Mouse (Mus musculus) midbrain, embryonic 13.5 days (tissue): Measurements from ENCODE around the gene Clec4e. TPM values are rescaled to one million over a fixed set of nuclear protein-coding genes. Genes with fewer than 3 reads are reported as not detected.
"Not testable (repeated sequence)": the region's sequence is repeated elsewhere in the genome, so short reads cannot be mapped to it uniquely, and the experiment has no call there.

Experiments
- ATAC-seq: fragments of 200-750 bp; cut with Nextera tagmentation; 2 replicates; pipeline ENCODE4 v1.8.0; 2017; ENCODE audit warnings: mild to moderate bottlenecking, moderate TSS enrichment, moderate library complexity
- H3K27ac ChIP-seq: fragments of 300-500 bp; sonication (generic); 2 replicates; pipeline ENCODE4 v1.5.1; 2015; ENCODE audit warnings: inconsistent platforms, mild to moderate bottlenecking, moderate library complexity
- H3K27me3 ChIP-seq: fragments of 300-500 bp; sonication (generic); 2 replicates; pipeline ENCODE4 v1.6.1; 2015; ENCODE audit warnings: mild to moderate bottlenecking, inconsistent platforms
- H3K36me3 ChIP-seq: fragments of 300-500 bp; sonication (generic); 2 replicates; pipeline ENCODE4 v1.6.1; 2015; ENCODE audit warnings: mild to moderate bottlenecking, inconsistent platforms
- H3K4me1 ChIP-seq: fragments of 300-500 bp; sonication (generic); replicated peaks from 2 replicates; pipeline ENCODE4 v1.6.1; 2015; ENCODE audit warnings: inconsistent platforms
- H3K4me2 ChIP-seq: fragments of 300-500 bp; sonication (generic); replicated peaks from 2 replicates; pipeline ENCODE4 v1.6.1; 2015; ENCODE audit warnings: moderate library complexity, mild to moderate bottlenecking, inconsistent platforms
- H3K4me3 ChIP-seq: fragments of 300-500 bp; sonication (generic); replicated peaks from 2 replicates; pipeline ENCODE4 v1.5.1; 2015; ENCODE audit warnings: mild to moderate bottlenecking, inconsistent platforms
- H3K9ac ChIP-seq: fragments of 300-500 bp; sonication (generic); replicated peaks from 2 replicates; pipeline ENCODE4 v1.6.1; 2015; ENCODE audit warnings: mild to moderate bottlenecking, inconsistent platforms
- H3K9me3 ChIP-seq: fragments of 300-500 bp; sonication (generic); 2 replicates; pipeline ENCODE4 v1.6.1; 2016; ENCODE audit warnings: mild to moderate bottlenecking, inconsistent platforms
- WGBS: fragments of 180-500 bp; shearing (Covaris S2); methylation state at CpG from one replicate; pipeline ENCODE4 v1.1.7; 2015; 5-methylcytosine and 5-hydroxymethylcytosine counted together
- polyA plus RNA-seq: library from polyadenylated mRNA; unstranded; fragments of >200 nt; fragmentation: Nextera tagmentation; extraction: Ambion mirVana; gene quantifications from 2 replicates; pipeline ENCODE4 v1.2.1, GENCODE M21; 2015

Clec4e gene
- not detected in 2 replicates for polyA plus RNA-seq

DNA sequence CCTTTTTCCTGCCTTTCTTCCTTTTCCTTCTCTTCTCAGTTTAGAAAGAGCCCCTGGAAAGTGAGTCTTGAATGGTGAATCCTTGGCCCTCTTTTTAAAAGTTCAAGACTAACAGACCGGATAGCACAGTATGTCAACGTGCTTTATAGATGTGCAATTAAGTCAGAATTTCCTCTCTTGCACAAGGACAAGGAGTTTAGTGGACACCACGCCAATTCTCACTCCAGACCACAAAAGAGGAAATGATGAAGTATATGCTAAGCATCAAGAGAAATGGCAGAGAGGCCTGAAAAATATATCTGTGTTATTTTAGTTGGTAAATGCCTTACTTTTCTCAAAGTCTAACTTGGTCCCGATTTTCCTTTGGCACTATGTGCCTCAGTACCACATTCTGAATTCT is at the start of gene Clec4e:
TSS of gene Clec4e (minus strand) at position 118 of the 400 bp plus-strand sequence.
- ATAC-seq = no peak
- Histone ChIP-seq H3K4me1 (no peaks in the 10 kb centered on the region), H3K27ac (no peak within 1 kb of the TSS), H3K9me3 (no peaks in the 10 kb centered on the region), H3K9ac (no peak within 1 kb of the TSS), H3K4me2 (no peak within 1 kb of the TSS), H3K36me3 (no peaks in the 10 kb centered on the region), H3K4me3 (no peak within 1 kb of the TSS), H3K27me3 (no peaks in the 10 kb centered on the region)
- 80% methylated on average over 4 of the region's 4 CpGs for WGBS

DNA sequence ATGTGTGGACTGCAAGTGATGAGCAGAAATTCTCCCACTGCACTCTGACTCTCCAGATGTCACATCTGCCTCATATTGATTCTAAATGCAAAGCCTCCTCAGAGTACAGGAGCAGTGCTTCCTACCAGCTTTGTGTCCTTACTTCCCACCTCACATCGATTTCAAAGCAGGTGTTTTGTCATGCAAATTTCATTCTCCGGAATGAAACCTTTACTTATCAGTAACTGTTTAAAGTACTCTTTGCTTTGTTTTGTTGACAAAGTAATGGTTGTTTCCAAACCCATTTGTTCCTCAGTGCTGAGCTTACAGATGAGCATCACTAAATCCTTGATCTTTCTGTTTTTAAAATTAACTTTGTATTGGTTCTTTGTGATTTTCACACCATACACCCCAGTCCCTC is 42.8 kb upstream of the Clec4e start:
- WGBS = 30% methylated on average over 2 of the region's 2 CpGs
- Histone ChIP-seq H3K9ac (no peak overlapping the region), H3K4me3 (no peak overlapping the region), H3K27ac (no peak overlapping the region), H3K4me1 (no peaks in the 10 kb centered on the region), H3K36me3 (no peaks in the 10 kb centered on the region), H3K4me2 (no peak overlapping the region), H3K27me3 (no peaks in the 10 kb centered on the region), H3K9me3 (no peaks in the 10 kb centered on the region)
- ATAC-seq = no peak

DNA sequence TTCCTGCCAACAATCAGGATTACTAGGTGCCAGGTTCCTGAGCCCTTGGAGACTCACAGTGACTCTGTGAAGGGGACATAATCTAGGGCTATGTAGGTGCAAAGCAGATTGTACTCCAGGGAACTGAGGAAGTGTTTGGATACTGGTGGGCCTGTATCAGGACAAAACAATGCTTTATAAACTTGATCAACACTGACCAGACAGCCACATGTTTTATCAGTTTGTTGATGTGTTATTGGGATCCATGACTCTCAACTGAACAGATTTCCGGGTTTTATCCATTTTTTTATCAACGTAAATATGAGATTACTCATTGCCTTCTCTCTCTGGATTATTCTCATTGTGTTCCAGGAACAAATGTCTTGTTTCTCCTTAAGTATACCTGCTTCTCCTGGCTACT is 18.4 kb upstream of the Clec4e start, which contains the start of gene Vmn2r19:
TSS of gene Vmn2r19 (plus strand) at position 301 of the 400 bp plus-strand sequence.
- Histone ChIP-seq H3K9ac (no peak within 1 kb of the TSS), H3K4me2 (no peak within 1 kb of the TSS), H3K36me3 (no peaks in the 10 kb centered on the region), H3K9me3 (no peaks in the 10 kb centered on the region), H3K27me3 (no peaks in the 10 kb centered on the region), H3K27ac (no peak within 1 kb of the TSS), H3K4me3 (no peak within 1 kb of the TSS), H3K4me1 (no peaks in the 10 kb centered on the region)
- 83% methylated on average over 2 of the region's 2 CpGs for WGBS
- ATAC-seq = no peak

DNA sequence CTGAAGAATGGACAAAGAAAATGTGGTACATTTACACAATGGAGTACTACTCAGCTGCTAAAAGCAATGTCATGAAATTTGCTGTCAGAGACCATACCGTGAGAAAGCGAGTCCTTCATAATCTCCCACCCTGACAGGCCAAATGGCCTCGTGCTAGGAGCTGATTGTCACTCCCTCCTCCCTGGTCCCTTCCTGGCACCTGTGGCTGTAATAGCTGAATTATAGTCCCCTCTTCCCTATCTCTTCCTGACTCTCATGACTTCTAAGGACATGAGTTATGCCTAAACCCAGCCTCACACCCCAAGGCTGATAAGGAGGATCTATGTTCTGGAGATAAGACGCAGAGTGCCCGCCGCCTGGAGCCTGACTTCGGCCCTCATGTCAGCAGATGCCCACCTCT is 16.6 kb upstream of the Clec4e start:
- H3K9ac ChIP-seq, H3K9me3 ChIP-seq, H3K4me2 ChIP-seq, H3K27ac ChIP-seq, H3K36me3 ChIP-seq, ATAC-seq, H3K27me3 ChIP-seq, H3K4me3 ChIP-seq, H3K4me1 ChIP-seq: not testable (repeated sequence)
- 90% methylated on average over 7 of the region's 7 CpGs for WGBS

DNA sequence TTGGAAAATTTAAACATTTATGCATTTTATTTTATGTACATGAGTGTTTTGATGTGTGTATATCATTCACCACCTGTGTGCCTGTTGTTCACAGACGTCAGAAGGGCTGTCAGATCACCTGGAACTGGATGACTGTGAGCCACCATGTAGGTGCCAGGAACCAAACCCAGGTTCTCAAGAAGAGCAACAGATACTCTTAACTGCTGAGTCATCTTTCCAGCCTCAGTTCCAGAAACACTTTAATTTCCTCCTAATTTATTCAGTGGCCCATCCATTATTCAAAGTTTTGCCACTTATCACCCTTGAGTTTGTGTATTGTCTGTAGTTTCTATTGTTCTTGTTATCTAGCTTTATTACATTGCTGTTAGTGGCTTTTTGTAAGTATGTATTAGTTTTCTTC is 7.0 kb upstream of the Clec4e start:
- WGBS = 82% methylated on average over 1 of the region's 1 CpGs
- H3K36me3 ChIP-seq = no peaks in the 10 kb centered on the region
- no peak overlapping the region for H3K4me3 ChIP-seq
- H3K27me3 ChIP-seq = no peaks in the 10 kb centered on the region
- H3K4me2 ChIP-seq = no peak overlapping the region
- H3K9me3 ChIP-seq = no peaks in the 10 kb centered on the region
- H3K9ac ChIP-seq = no peak overlapping the region
- H3K27ac ChIP-seq = no peak overlapping the region
- H3K4me1 ChIP-seq = no peaks in the 10 kb centered on the region
- no peak for ATAC-seq

DNA sequence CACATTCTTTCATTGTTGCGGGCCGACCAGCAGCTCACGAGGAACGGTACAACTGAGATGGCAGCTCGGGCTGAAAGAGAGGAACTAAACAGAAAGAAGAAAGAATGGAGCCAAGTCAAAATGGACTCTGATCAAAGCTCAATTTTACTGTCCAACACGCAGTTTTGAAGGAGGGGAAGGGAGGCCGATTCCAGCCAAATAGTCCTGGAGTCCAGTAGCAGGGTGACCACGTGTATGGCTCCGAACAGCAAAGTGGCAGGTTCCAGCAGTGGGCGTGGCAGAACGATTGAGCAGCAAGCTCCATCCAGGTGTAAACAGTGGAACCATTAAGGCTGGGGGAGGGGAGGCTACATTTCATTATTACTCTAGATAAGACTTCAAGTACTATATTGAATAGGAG is 3.8 kb upstream of the Clec4e start:
- not testable (repeated sequence) for H3K27me3 ChIP-seq, ATAC-seq, H3K9ac ChIP-seq, H3K9me3 ChIP-seq, H3K27ac ChIP-seq, H3K4me2 ChIP-seq, H3K4me1 ChIP-seq, H3K4me3 ChIP-seq, H3K36me3 ChIP-seq
- WGBS = 90% methylated on average over 11 of the region's 11 CpGs

DNA sequence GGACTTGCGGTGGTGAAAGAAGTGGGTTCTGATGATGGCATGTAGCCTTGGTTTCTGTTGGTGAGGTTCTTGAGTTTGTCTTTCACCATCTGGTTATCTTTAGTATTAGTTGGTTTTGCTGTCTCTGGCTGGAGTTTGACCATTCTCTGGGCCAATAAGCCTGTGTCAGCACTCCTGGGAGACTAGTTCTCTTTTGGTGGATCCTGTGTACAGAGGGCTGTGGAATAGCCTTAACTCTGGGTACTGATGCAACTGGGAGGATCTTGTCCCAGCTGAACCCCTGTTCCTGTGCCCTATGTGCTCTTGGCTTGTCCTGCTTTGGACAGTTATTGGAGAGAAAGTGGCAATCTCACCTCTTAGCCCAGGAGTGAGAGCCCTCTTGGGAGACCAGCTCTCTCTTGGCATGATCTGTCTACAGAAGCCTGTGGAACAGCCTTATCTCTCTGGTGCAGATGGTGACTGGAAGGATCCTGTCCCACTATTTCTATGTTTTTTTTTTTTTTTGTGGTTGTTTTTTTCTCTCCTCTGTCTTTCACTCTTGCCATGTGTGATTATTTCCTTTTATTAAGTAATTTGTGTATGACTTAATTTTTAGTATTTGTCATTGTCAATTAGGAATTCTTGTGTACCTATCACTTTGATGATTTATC is 3.2 kb upstream of the Clec4e start:
- H3K27ac ChIP-seq = no peak overlapping the region
- ATAC-seq = no peak
- no peaks in the 10 kb centered on the region for H3K4me1 ChIP-seq
- WGBS = 98% methylated on average over 1 of the region's 1 CpGs
- no peaks in the 10 kb centered on the region for H3K36me3 ChIP-seq
- no peaks in the 10 kb centered on the region for H3K27me3 ChIP-seq
- no peak overlapping the region for H3K9ac ChIP-seq
- H3K4me3 ChIP-seq = no peak overlapping the region
- H3K9me3 ChIP-seq = no peaks in the 10 kb centered on the region
- no peak overlapping the region for H3K4me2 ChIP-seq

DNA sequence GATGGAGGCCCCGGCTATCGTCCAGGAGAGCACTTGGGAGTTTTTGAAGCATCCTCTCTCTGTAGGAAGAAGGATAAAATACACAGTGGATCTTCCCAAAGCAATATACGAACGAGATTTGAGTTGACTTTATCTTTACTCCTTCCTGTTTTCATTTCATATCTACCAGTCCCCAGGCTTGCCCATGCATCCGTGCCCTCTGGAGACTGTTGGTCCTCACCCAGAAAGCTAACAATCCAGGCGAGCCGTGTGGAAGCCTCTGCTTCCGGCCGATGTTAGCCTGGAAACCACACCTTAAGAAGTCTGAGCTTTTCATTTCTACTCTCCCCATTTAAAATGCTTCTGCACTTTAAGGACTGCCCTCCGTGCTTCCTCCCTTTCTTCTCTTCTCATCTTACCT is 739 bp downstream of the Clec4e start:
- no peaks in the 10 kb centered on the region for H3K27me3 ChIP-seq
- H3K9me3 ChIP-seq = no peaks in the 10 kb centered on the region
- no peaks in the 10 kb centered on the region for H3K36me3 ChIP-seq
- H3K9ac ChIP-seq = no peak overlapping the region
- no peak overlapping the region for H3K4me3 ChIP-seq
- WGBS = 87% methylated on average over 10 of the region's 10 CpGs
- H3K4me1 ChIP-seq = no peaks in the 10 kb centered on the region
- H3K27ac ChIP-seq = no peak overlapping the region
- ATAC-seq = no peak
- no peak overlapping the region for H3K4me2 ChIP-seq

DNA sequence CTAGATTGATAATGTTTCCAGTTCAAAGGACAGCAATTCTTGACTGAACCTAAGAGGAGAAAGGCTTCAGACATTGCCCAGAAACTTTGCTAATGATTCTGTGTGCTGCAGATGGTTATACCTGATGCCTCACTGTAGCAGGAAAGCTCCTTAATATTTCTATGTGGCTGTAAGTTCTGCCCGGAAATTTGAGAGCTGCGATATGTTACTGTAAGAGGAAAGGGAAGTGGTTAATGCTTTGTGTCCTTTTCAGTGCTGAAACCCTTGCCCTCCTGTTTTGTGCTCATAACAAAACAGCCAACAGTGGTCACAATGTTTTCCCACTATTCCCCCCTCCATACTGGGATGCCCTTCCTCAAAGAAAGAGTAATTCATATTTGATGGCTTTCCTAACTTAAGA is 3.4 kb downstream of the Clec4e start:
- WGBS = 84% methylated on average over 2 of the region's 2 CpGs
- Histone ChIP-seq H3K4me3 (no peak overlapping the region), H3K27me3 (no peaks in the 10 kb centered on the region), H3K9ac (no peak overlapping the region), H3K27ac (no peak overlapping the region), H3K4me2 (no peak overlapping the region), H3K4me1 (no peaks in the 10 kb centered on the region), H3K36me3 (no peaks in the 10 kb centered on the region), H3K9me3 (no peaks in the 10 kb centered on the region)
- no peak for ATAC-seq

DNA sequence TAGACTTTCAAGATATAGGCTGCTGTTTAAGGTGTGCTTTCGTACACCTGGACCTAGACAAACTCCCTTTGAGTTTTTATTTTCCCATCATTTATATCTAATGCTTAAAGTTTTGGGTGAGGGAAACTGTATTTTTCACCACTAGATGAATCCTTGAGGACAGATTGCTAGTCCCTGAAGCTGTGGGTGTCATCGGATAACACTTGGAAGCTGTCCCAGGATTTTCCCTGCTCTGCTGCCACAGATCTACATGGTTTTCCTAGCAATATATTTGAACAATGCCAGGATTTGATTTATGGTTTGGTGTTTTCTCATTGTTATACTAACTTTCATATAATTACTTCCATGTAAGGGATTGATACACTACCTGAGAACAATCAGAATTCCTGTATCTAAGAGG is 10.2 kb downstream of the Clec4e start:
- no peaks in the 10 kb centered on the region for H3K27me3 ChIP-seq
- WGBS = 93% methylated on average over 2 of the region's 2 CpGs

DNA sequence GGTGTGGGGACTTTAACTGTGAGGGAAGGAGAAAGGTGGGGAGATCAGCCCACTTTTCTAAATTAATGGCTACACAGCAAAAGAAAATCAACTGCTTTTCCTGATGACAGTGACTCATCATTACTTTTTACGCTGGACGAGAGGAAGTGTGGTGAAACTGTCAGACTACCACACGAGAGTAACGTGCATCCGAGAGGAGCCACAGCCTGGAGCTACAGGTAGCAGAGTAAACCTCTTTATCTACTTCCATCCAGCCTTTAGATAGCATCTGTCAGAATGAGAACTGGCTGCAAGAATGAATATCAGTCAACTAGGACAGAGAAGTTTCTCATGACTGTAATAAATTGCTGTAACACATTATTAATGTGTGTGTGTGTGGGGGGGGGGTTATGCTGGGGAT is 22.7 kb downstream of the Clec4e start:
- H3K4me3 ChIP-seq = no peak overlapping the region

More for the DNA sequence above, 10.2 kb downstream of the Clec4e start:
- no peaks in the 10 kb centered on the region for H3K36me3 ChIP-seq
- no peaks in the 10 kb centered on the region for H3K4me1 ChIP-seq
- H3K4me2 ChIP-seq = no peak overlapping the region
- ATAC-seq = no peak
- H3K4me3 ChIP-seq = no peak overlapping the region
- H3K9me3 ChIP-seq = no peaks in the 10 kb centered on the region
- H3K9ac ChIP-seq = no peak overlapping the region
- no peak overlapping the region for H3K27ac ChIP-seq

DNA sequence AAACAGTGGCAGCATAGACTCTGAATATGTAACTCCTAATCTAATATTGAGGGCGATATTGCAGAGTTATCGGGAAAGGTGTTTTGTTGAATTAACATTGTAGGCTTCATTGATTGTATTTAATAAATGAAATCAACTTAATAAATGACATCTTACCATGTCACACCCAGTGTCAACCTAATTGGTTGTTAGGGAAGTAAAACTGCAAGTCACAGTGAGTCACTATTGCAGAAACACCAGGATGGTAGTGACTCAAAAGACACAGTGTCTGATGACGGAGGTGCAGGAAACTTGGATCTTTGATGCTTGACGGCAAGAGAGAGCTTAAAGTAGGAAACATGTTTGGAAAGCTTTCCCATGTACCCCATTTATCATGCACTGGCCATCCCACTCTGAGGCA is 23.9 kb downstream of the Clec4e start:
- H3K27me3 ChIP-seq = no peaks in the 10 kb centered on the region
- H3K36me3 ChIP-seq = no peaks in the 10 kb centered on the region
- no peaks in the 10 kb centered on the region for H3K4me1 ChIP-seq
- WGBS = 88% methylated on average over 4 of the region's 4 CpGs
- no peak overlapping the region for H3K4me3 ChIP-seq
- ATAC-seq = no peak
- H3K27ac ChIP-seq = no peak overlapping the region
- H3K9me3 ChIP-seq = no peaks in the 10 kb centered on the region; the same call in 1 of the 2 replicates
- no peak overlapping the region for H3K4me2 ChIP-seq
- no peak overlapping the region for H3K9ac ChIP-seq

More for the DNA sequence above, 22.7 kb downstream of the Clec4e start:
- Histone ChIP-seq H3K27me3 (no peaks in the 10 kb centered on the region), H3K4me1 (no peaks in the 10 kb centered on the region), H3K36me3 (no peaks in the 10 kb centered on the region), H3K9me3 (no peaks in the 10 kb centered on the region; the same call in 1 of the 2 replicates), H3K27ac (no peak overlapping the region), H3K9ac (no peak overlapping the region), H3K4me2 (no peak overlapping the region)
- 89% methylated on average over 5 of the region's 5 CpGs for WGBS
- ATAC-seq = no peak

DNA sequence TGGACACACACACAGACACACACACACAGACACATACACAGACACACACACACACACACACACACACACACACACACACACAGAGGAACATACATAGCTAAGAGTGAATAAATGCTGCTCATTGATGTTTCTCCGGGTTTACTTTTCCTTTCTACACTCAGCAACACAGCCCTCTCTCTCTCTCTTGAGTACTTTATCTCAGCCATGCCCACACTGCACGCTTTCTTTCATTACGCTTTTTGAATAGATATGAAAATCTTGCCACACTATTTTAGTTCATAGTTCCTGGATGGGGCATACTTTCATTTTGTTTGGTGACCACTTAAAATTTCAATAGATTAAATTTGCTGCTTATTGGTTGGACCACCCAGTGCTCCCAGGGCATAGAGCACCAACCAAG is 25.5 kb downstream of the Clec4e start:
- 96% methylated on average over 3 of the region's 3 CpGs for WGBS
- no peaks in the 10 kb centered on the region for H3K9me3 ChIP-seq
- H3K27ac ChIP-seq = no peak overlapping the region
- no peak overlapping the region for H3K9ac ChIP-seq
- H3K27me3 ChIP-seq = no peaks in the 10 kb centered on the region
- no peak overlapping the region for H3K4me3 ChIP-seq
- ATAC-seq = no peak
- H3K4me1 ChIP-seq = no peaks in the 10 kb centered on the region
- H3K36me3 ChIP-seq = no peaks in the 10 kb centered on the region
- no peak overlapping the region for H3K4me2 ChIP-seq
